Mouse (Mus musculus) lung, postnatal 0 days (tissue): ENCODE results near the gene Cyp2c69.
"Not testable (repeated sequence)": the region's sequence is repeated elsewhere in the genome, so short reads cannot be mapped to it uniquely, and the experiment has no call there.

ENCODE experiments used
- CTCF ChIP-seq: IDR thresholded peaks from 2 replicates; pipeline ENCODE4 v1.5.1; 2016; ENCODE audit warnings: antibody characterized with exemption, mild to moderate bottlenecking
- EP300 ChIP-seq: IDR thresholded peaks from 2 replicates; pipeline ENCODE4 v1.6.1; 2016; ENCODE audit warnings: antibody characterized with exemption, mild to moderate bottlenecking, control low read depth

- TF ChIP-seq CTCF, EP300: not testable (repeated sequence)
These were observed 65.7 kb downstream of the Cyp2c69 start for GRCm38 (mm10) chr19:39820931-39821330.
